ENCODE assay signal across 8 mouse cellular contexts in genomic region chr4:149047360-149047759, GRCm38 (mm10). TPM values are rescaled to one million over a fixed set of nuclear protein-coding genes. Genes with fewer than 3 reads are reported as not detected.
A peak's percentile ranks its signal among the peaks of the same experiment; 100 is the strongest.
DNase-seq lines count a peak whose midpoint lies in the region; ATAC-seq and TF ChIP-seq lines count a peak whose summit lies in the region.

No protein-coding gene starts in this region.

- H3K4me1 ChIP-seq in heart, embryonic 14.5 days (ENCODE audit: control insufficient read depth in 2 of 2, insufficient read depth in 2 of 2, low read length in 2 of 2): peaks cover 37 to 55% of the 10 kb centered on the region in 2 experiments
- peaks cover 61% of the 10 kb centered on the region for H3K4me1 ChIP-seq in kidney, embryonic 16.5 days (ENCODE audit: insufficient read depth, low read length)
- H3K4me1 ChIP-seq in stomach, postnatal 0 days (replicated peaks; ENCODE audit: control insufficient read depth, insufficient read depth): peaks cover 5% of the 10 kb centered on the region; the same call in 1 of the 2 replicates

- peak overlapping the region; percentile 56 for H3K4me2 ChIP-seq in heart, embryonic 14.5 days (ENCODE audit: low read length)
- H3K4me2 ChIP-seq in kidney, embryonic 16.5 days (replicated peaks; ENCODE audit: low read depth, low read length): peak overlapping the region; percentile 37
- no peak overlapping the region for H3K4me2 ChIP-seq in stomach, postnatal 0 days (replicated peaks; ENCODE audit: low read depth)

- peak overlapping the region; percentile 15 to 18; a peak in 1 of 4 replicates for H3K4me3 ChIP-seq in heart, embryonic 14.5 days (ENCODE audit: control insufficient read depth in 1 of 2, insufficient read depth in 1 of 2, low read depth in 1 of 2, low read length in 2 of 2)
- no peak overlapping the region for H3K4me3 ChIP-seq in kidney, embryonic 16.5 days (ENCODE audit: low read length)
- no peak overlapping the region for H3K4me3 ChIP-seq in stomach, postnatal 0 days (ENCODE audit: low read depth, low read length)

- no peaks in the 10 kb centered on the region for H3K9me3 ChIP-seq in heart, embryonic 14.5 days (ENCODE audit: control insufficient read depth, low read length)
- H3K9me3 ChIP-seq in kidney, embryonic 16.5 days (ENCODE audit: low read length): no peaks in the 10 kb centered on the region
- no peaks in the 10 kb centered on the region for H3K9me3 ChIP-seq in stomach, postnatal 0 days (ENCODE audit: control insufficient read depth, low read length)

- no peak for TF ChIP-seq EP300 in stomach, postnatal 0 days (optimal IDR thresholded peaks at IDR 0.05)

- DNase-seq in left cerebral cortex, postnatal 4 days: peak; percentile 51
- no peak for DNase-seq in left cerebral cortex, postnatal 14 days (ENCODE audit: low spot score in 2 of 2)
- DNase-seq in brain, embryonic 14.5 days (ENCODE audit: low read depth): peak; percentile 66
- DNase-seq in lung, postnatal 36 days: peak; percentile 87
- DNase-seq in stomach, postnatal 0 days (ENCODE audit: low spot score): peak; percentile 75
- DNase-seq in layer of hippocampus, adult 18-20 months (ENCODE audit: low spot score in 2 of 2): no peak

- no peak for TF ChIP-seq POLR2A in brain, embryonic 14.5 days (IDR thresholded peaks at IDR 0.05; ENCODE audit: borderline replicate concordance, extremely low read depth, insufficient read depth, insufficient read length, poor library complexity, severe bottlenecking)

- 0 out of 2 replicates have a peak, but pooled peaks have one; percentile 43 for ATAC-seq in heart, embryonic 14.5 days (ENCODE audit: insufficient number of reproducible peaks, insufficient read depth, low FRiP score, low read depth)
- peak; percentile 55; the same call in 1 of the 2 replicates for ATAC-seq in kidney, embryonic 16.5 days (ENCODE audit: low FRiP score, low TSS enrichment)
- no peak for ATAC-seq in stomach, postnatal 0 days (ENCODE audit: low FRiP score, low TSS enrichment)

- WGBS in heart, embryonic 14.5 days: 3% methylated on average over 10 of the region's 10 CpGs
- 6% methylated on average over 10 of the region's 10 CpGs for WGBS in kidney, embryonic 16.5 days
- WGBS in stomach, postnatal 0 days: 32% methylated on average over 10 of the region's 10 CpGs

- peak; percentile 67 for TF ChIP-seq CTCF in brain, embryonic 14.5 days (IDR thresholded peaks at IDR 0.05; ENCODE audit: borderline replicate concordance, extremely low read depth, insufficient read depth, insufficient read length)
- peak; percentile 77 for TF ChIP-seq CTCF in stomach, postnatal 0 days (IDR thresholded peaks at IDR 0.05; ENCODE audit: low read depth)

- peak overlapping the region in 1 of 2 experiments; percentile 77; a peak in 2 of 4 replicates for H3K27ac ChIP-seq in heart, embryonic 14.5 days (replicated peaks in 1 of 2; ENCODE audit: control insufficient read depth in 1 of 2, insufficient read depth in 1 of 2, low read depth in 2 of 2, low read length in 2 of 2)
- H3K27ac ChIP-seq in kidney, embryonic 16.5 days (ENCODE audit: low read length): no peak overlapping the region
- H3K27ac ChIP-seq in stomach, postnatal 0 days (replicated peaks): no peak overlapping the region

- no peaks in the 10 kb centered on the region for H3K27me3 ChIP-seq in heart, embryonic 14.5 days (ENCODE audit: control insufficient read depth, insufficient read depth, low read length)
- H3K27me3 ChIP-seq in kidney, embryonic 16.5 days (ENCODE audit: insufficient read depth, low read length): no peaks in the 10 kb centered on the region
- H3K27me3 ChIP-seq in stomach, postnatal 0 days (ENCODE audit: control insufficient read depth, insufficient read depth, low read length): no peaks in the 10 kb centered on the region

- no peaks in the 10 kb centered on the region for H3K36me3 ChIP-seq in heart, embryonic 14.5 days (ENCODE audit: control insufficient read depth, insufficient read depth, low read length)
- H3K36me3 ChIP-seq in kidney, embryonic 16.5 days (ENCODE audit: insufficient read depth, low read length): no peaks in the 10 kb centered on the region
- no peaks in the 10 kb centered on the region for H3K36me3 ChIP-seq in stomach, postnatal 0 days (ENCODE audit: control insufficient read depth, insufficient read depth, low read length)

- peak overlapping the region; percentile 67 for H3K9ac ChIP-seq in heart, embryonic 14.5 days (ENCODE audit: low read length)
- no peak overlapping the region for H3K9ac ChIP-seq in kidney, embryonic 16.5 days (replicated peaks; ENCODE audit: low read length)
- no peak overlapping the region for H3K9ac ChIP-seq in stomach, postnatal 0 days (ENCODE audit: low read length)

- intact Hi-C loops in left cerebral cortex, postnatal 4 days (cut with DNase I): no loop called here
- intact Hi-C loops in left cerebral cortex, postnatal 14 days (cut with DNase I): no loop called here

RNA-seq across cellular contexts. Expression of gene Pex14, which starts 52.3 kb away (rescaled TPM):
- total RNA-seq in left cerebral cortex, postnatal 4 days (2021): 10 to 100 TPM; 38.2 to 40.8 TPM
- total RNA-seq in left cerebral cortex, postnatal 14 days (2021): 10 to 100 TPM; 36.5 to 41.7 TPM
- polyA plus RNA-seq in brain, embryonic 14.5 days (2012; rRNA removed): 27.8 and 35.1 TPM in 2 replicates
- 29.5 and 31.2 TPM in 2 replicates for polyA plus RNA-seq in heart, embryonic 14.5 days (2014; fragmentation: Nextera tagmentation; extraction: Ambion mirVana)
- polyA plus RNA-seq in kidney, embryonic 16.5 days (2015; fragmentation: Nextera tagmentation; extraction: Ambion mirVana): 65.0 and 67.3 TPM in 2 replicates
- 39.7 and 42.9 TPM in 2 replicates for polyA plus RNA-seq in stomach, postnatal 0 days (2015; fragmentation: Nextera tagmentation; extraction: Ambion mirVana)
- total RNA-seq in layer of hippocampus, adult 18-20 months (2021): 10 to 100 TPM; 46.7 to 47.1 TPM

RNA-seq across cellular contexts. Expression of gene Dffa, which starts 56.6 kb away (rescaled TPM):
- total RNA-seq in left cerebral cortex, postnatal 4 days (2021): 10 to 100 TPM; 40.8 to 45.9 TPM
- total RNA-seq in left cerebral cortex, postnatal 14 days (2021): 10 to 100 TPM; 58.3 to 61.6 TPM
- 28.3 and 28.5 TPM in 2 replicates for polyA plus RNA-seq in brain, embryonic 14.5 days (2012; rRNA removed)
- polyA plus RNA-seq in heart, embryonic 14.5 days (2014; fragmentation: Nextera tagmentation; extraction: Ambion mirVana): 26.7 and 29.6 TPM in 2 replicates
- polyA plus RNA-seq in kidney, embryonic 16.5 days (2015; fragmentation: Nextera tagmentation; extraction: Ambion mirVana): 39.0 and 40.2 TPM in 2 replicates
- polyA plus RNA-seq in stomach, postnatal 0 days (2015; fragmentation: Nextera tagmentation; extraction: Ambion mirVana): 20.1 and 21.7 TPM in 2 replicates
- 10 to 100 TPM; 48.8 to 50.7 TPM for total RNA-seq in layer of hippocampus, adult 18-20 months (2021)

Comparison
In these comparisons a context has a peak if more than half of its experiments do, and no peak if none do; other contexts are left out.
1. DNase-seq: peak in left cerebral cortex, postnatal 4 days (single experiment), brain, embryonic 14.5 days (single experiment), lung, postnatal 36 days (single experiment) and stomach, postnatal 0 days (single experiment); none in left cerebral cortex, postnatal 14 days (0 of 2) and layer of hippocampus, adult 18-20 months (0 of 2).
2. H3K4me3 ChIP-seq: peak in heart, embryonic 14.5 days (2 of 2); none in kidney, embryonic 16.5 days (single experiment) and stomach, postnatal 0 days (single experiment).